Mouse (Mus musculus) heart, postnatal 0 days (tissue): ENCODE measurements around the gene Rbm20.

Experiments
- CTCF ChIP-seq: IDR thresholded peaks from 2 replicates; pipeline ENCODE4 v1.5.1; 2016; ENCODE audit warnings: antibody characterized with exemption, control low read depth, low read depth
- EP300 ChIP-seq: IDR thresholded peaks from 2 replicates; pipeline ENCODE4 v1.6.1; 2016; ENCODE audit warnings: antibody characterized with exemption, low read depth

GRCm38 (mm10) chr19:53649802-53650201 lies 27.3 kb upstream of the Rbm20 start:
- no peak for TF ChIP-seq CTCF
- TF ChIP-seq EP300 = no peak
